Mouse (Mus musculus) embryonic facial prominence, embryonic 14.5 days (tissue): ENCODE measurements at regions not wholly inside any gene's neighbourhood (a gene's known extent, or its start where the extent isn't known, plus 50 kb on each side); places are given as distances from the start of the nearest gene placed in this dataset.

ENCODE experiments used
- ATAC-seq: fragments of 200-750 bp; cut with Nextera tagmentation; 2 replicates; pipeline ENCODE4 v1.8.0; 2017; ENCODE audit warnings: low read depth, moderate number of reproducible peaks, moderate TSS enrichment
- DNase-seq: peaks from one replicate; pipeline ENCODE4 v3.0.0-alpha.2; 2015; ENCODE audit warnings: low spot score
- H3K27ac ChIP-seq: fragments of 300-500 bp; sonication (generic); replicated peaks from 2 replicates; pipeline ENCODE4 v1.5.1; 2014; ENCODE audit warnings: low read depth, mild to moderate bottlenecking, low read length, moderate library complexity
- H3K27me3 ChIP-seq: fragments of 300-500 bp; sonication (generic); replicated peaks from 2 replicates; pipeline ENCODE4 v1.6.1; 2014; ENCODE audit warnings: low read length; ENCODE audit not compliant: control insufficient read depth, insufficient read depth
- H3K36me3 ChIP-seq: fragments of 300-500 bp; sonication (generic); 2 replicates; pipeline ENCODE4 v1.6.1; 2014; ENCODE audit warnings: low read length, mixed read lengths; ENCODE audit not compliant: control insufficient read depth, insufficient read depth
- H3K4me1 ChIP-seq: fragments of 300-500 bp; sonication (generic); 2 replicates; pipeline ENCODE4 v1.6.1; 2014; ENCODE audit warnings: antibody characterized with exemption, low read length; ENCODE audit not compliant: control insufficient read depth, insufficient read depth
- H3K4me2 ChIP-seq: fragments of 300-500 bp; sonication (generic); 2 replicates; pipeline ENCODE4 v1.6.1; 2014; ENCODE audit warnings: low read depth, mild to moderate bottlenecking, low read length, moderate library complexity, mixed read lengths
- H3K4me3 ChIP-seq: fragments of 300-500 bp; sonication (generic); 2 replicates; pipeline ENCODE4 v1.5.1; 2014; ENCODE audit warnings: low read depth, mild to moderate bottlenecking, low read length
- H3K9ac ChIP-seq: fragments of 300-500 bp; sonication (generic); 2 replicates; pipeline ENCODE4 v1.6.1; 2014; ENCODE audit warnings: low read depth, mild to moderate bottlenecking, low read length, moderate library complexity, mixed read lengths
- H3K9me3 ChIP-seq: fragments of 300-500 bp; sonication (generic); 2 replicates; pipeline ENCODE4 v1.6.1; 2016; ENCODE audit warnings: low read length; ENCODE audit not compliant: control insufficient read depth
- WGBS: fragments of 180-500 bp; shearing (Covaris S2); extraction: QIAGEN DNeasy Blood & Tissue Kit; methylation state at CpG from one replicate; pipeline ENCODE4 v1.1.7; 2014; 5-methylcytosine and 5-hydroxymethylcytosine counted together

GRCm38 (mm10) chrX:47726285-47726684 is 166.5 kb downstream of the Smarca1 start:
- ATAC-seq: no peak
- Histone ChIP-seq H3K9ac (no peak overlapping the region), H3K27ac (no peak overlapping the region), H3K4me3 (no peak overlapping the region), H3K9me3 (no peaks in the 10 kb centered on the region), H3K4me2 (no peak overlapping the region), H3K4me1 (no peaks in the 10 kb centered on the region), H3K27me3 (no peaks in the 10 kb centered on the region), H3K36me3 (no peaks in the 10 kb centered on the region)
- no peak for DNase-seq
- 86% methylated on average over 2 of the region's 2 CpGs for WGBS

- Histone ChIP-seq H3K36me3 (no peaks in the 10 kb centered on the region), H3K4me2 (no peak overlapping the region), H3K27me3 (no peaks in the 10 kb centered on the region), H3K4me3 (no peak overlapping the region), H3K27ac (no peak overlapping the region), H3K4me1 (no peaks in the 10 kb centered on the region), H3K9ac (no peak overlapping the region), H3K9me3 (no peaks in the 10 kb centered on the region)
- ATAC-seq: no peak
- DNase-seq: peak; percentile 2
Observed at GRCm38 (mm10) chrX:47703080-47703479, 189.7 kb downstream of the Smarca1 start.

- H3K4me3 ChIP-seq: no peak overlapping the region
- no peaks in the 10 kb centered on the region for H3K36me3 ChIP-seq
- no peaks in the 10 kb centered on the region for H3K4me1 ChIP-seq
- no peak for DNase-seq
- H3K9ac ChIP-seq: no peak overlapping the region
- H3K27ac ChIP-seq: no peak overlapping the region
- no peaks in the 10 kb centered on the region for H3K9me3 ChIP-seq
- no peaks in the 10 kb centered on the region for H3K27me3 ChIP-seq
- no peak for ATAC-seq
- no peak overlapping the region for H3K4me2 ChIP-seq
Observed at GRCm38 (mm10) chrX:47668778-47669177, 224.0 kb downstream of the Smarca1 start.

- H3K4me1 ChIP-seq: no peaks in the 10 kb centered on the region
- H3K27me3 ChIP-seq: no peaks in the 10 kb centered on the region
- no peak overlapping the region for H3K27ac ChIP-seq
- no peaks in the 10 kb centered on the region for H3K9me3 ChIP-seq
- H3K9ac ChIP-seq: no peak overlapping the region
- no peak overlapping the region for H3K4me3 ChIP-seq
- no peak for ATAC-seq
- 53% methylated on average over 2 of the region's 2 CpGs for WGBS
- no peak overlapping the region for H3K4me2 ChIP-seq
- DNase-seq: no peak
- H3K36me3 ChIP-seq: no peaks in the 10 kb centered on the region
Observed at GRCm38 (mm10) chrX:47646523-47646922, 246.3 kb downstream of the Smarca1 start.

- no peak for ATAC-seq
- Histone ChIP-seq H3K27me3 (no peaks in the 10 kb centered on the region), H3K27ac (no peak overlapping the region), H3K4me1 (no peaks in the 10 kb centered on the region), H3K9ac (no peak overlapping the region), H3K4me3 (no peak overlapping the region), H3K4me2 (no peak overlapping the region), H3K36me3 (no peaks in the 10 kb centered on the region), H3K9me3 (no peaks in the 10 kb centered on the region)
- 56% methylated on average over 2 of the region's 2 CpGs for WGBS
- DNase-seq: no peak
Observed at GRCm38 (mm10) chrX:47641191-47641590, 251.6 kb downstream of the Smarca1 start.

GRCm38 (mm10) chrX:47638831-47639316 is 253.9 kb downstream of the Smarca1 start:
- Histone ChIP-seq H3K9me3 (no peaks in the 10 kb centered on the region), H3K4me3 (no peak overlapping the region), H3K9ac (no peak overlapping the region), H3K4me1 (no peaks in the 10 kb centered on the region), H3K27me3 (no peaks in the 10 kb centered on the region), H3K4me2 (no peak overlapping the region), H3K27ac (no peak overlapping the region), H3K36me3 (no peaks in the 10 kb centered on the region)
- DNase-seq: no peak
- 77% methylated on average over 1 of the region's 1 CpGs for WGBS
- no peak for ATAC-seq

- Histone ChIP-seq H3K36me3 (no peaks in the 10 kb centered on the region), H3K9me3 (no peaks in the 10 kb centered on the region), H3K4me3 (no peak overlapping the region), H3K27me3 (no peaks in the 10 kb centered on the region), H3K27ac (no peak overlapping the region), H3K4me1 (no peaks in the 10 kb centered on the region), H3K4me2 (no peak overlapping the region), H3K9ac (no peak overlapping the region)
- no peak for ATAC-seq
- 81% methylated on average over 4 of the region's 4 CpGs for WGBS
- no peak for DNase-seq
Observed at GRCm38 (mm10) chrX:47622881-47623613, 269.7 kb downstream of the Smarca1 start.

- H3K9ac ChIP-seq: no peak overlapping the region
- no peaks in the 10 kb centered on the region for H3K36me3 ChIP-seq
- ATAC-seq (no peak), DNase-seq (no peak)
- H3K4me1 ChIP-seq: no peaks in the 10 kb centered on the region
- H3K27me3 ChIP-seq: no peaks in the 10 kb centered on the region
- H3K4me3 ChIP-seq: no peak overlapping the region
- H3K4me2 ChIP-seq: no peak overlapping the region
- WGBS: 48% methylated on average over 1 of the region's 1 CpGs
- H3K9me3 ChIP-seq: no peaks in the 10 kb centered on the region
- H3K27ac ChIP-seq: no peak overlapping the region
Observed at GRCm38 (mm10) chrX:47612364-47612763, 280.4 kb downstream of the Smarca1 start.
